Mouse (Mus musculus): ENCODE results near the gene Pin1rt1.

- TF ChIP-seq CTCF (conservative IDR thresholded peaks at IDR 0.05; ENCODE audit: low read length) (no peak), NANOG (IDR thresholded peaks at IDR 0.05; ENCODE audit: borderline replicate concordance, low read length) (no peak), POU5F1 (IDR thresholded peaks at IDR 0.05; ENCODE audit: borderline replicate concordance, low read length) (no peak)
Observed at GRCm38 (mm10) chr2:104748652-104749183, 32.5 kb upstream of the Pin1rt1 start.

All from E14TG2a.4 (cell line).